Mouse (Mus musculus): ENCODE results near the gene Nrgn.

Gene Nrgn

DNA sequence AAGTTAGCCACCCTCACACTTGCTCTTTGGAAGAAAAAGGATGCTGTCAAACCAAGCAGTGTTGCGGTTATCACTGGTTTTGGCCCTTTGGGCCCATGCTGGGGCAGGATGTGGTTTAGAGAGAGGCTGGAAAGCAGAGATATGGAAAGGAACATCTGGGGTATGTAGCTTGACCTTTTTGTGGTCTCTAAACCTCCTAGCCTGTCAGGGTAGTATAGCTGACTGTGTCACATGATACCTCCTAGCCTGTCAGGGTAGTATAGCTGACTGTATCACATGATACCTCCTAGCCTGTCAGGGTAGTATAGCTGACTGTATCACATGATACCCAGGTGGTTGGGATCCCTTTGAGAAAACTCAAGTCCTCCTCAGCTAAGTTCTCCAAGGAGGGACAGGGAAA is 1.6 kb upstream of the Nrgn start:
- DNase-seq: no peak

DNA sequence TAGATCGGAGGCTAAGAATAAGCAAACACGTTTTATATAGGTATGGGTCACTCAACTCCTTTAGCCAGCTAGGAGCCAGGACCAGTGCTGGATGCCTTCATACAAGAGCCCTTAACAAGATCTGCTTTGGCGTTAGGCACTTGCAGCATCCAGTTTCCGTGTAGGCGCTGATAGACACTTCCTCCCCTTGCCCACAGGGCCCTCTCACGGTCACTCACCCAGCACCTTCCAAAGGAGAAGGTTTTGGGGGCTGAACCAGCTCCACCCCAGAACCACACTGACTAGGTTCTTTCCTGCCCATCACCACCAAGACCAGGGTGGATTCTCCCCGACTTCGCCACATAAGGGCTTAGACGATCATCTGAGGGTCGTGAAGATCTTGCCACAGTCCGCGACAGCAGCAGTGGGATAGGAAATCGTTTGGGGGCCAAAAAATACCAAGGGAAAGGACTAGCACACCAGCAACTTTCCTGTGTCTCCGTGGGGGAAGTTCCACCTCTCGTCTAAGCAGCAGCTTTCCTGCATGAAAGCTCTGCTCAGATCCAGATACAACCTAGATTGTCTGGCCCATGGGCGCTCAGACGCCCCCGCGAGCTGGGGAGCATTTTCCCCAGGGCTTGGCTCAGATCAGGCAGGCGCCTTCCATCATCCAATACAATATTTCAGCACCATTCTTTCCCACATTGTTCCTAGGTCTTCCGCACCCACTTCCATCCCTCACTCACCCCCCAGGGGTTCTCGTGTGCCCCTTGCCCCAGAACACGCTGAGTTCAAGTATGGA is 763 bp downstream of the Nrgn start:
- DNase-seq: no peak

DNA sequence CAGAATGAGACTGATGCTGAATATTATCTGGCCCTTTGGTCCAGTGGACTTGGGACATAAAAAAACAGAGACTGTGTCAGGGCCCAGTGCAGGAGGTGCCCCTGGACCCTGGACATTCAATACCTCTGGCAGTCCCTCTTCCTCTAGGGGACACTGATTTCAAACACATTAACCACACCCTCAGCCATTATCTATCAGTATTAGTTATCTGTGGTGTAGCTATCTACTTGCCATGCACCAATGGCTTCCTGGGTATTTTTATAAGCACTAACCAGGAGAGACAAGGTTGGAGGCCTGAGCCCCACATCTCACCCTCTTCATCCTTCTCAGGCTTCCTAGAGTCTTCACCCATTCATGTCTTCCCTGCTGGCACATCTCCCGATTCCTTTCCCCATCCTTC is 2.3 kb downstream of the Nrgn start:
- no peak for DNase-seq

DNA sequence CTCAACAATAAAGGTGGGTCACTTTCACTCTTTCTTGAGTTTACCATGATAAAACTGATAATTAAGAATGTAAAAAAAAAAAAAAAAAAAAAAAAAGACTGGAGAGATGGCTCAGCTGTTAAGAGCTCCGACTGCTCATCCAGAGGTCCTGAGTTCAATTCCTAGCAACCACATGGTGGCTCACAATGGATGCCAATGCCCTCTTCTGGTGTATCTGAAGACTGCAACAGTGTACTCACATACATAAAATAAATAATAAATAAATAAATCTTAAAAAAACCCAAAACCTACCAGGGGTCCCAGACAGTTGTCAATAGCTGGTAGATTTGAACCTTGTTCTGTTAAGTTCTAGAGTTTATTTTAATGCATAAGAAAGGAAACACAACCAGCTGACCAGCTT is 5.8 kb downstream of the Nrgn start:
- DNase-seq: no peak

DNA sequence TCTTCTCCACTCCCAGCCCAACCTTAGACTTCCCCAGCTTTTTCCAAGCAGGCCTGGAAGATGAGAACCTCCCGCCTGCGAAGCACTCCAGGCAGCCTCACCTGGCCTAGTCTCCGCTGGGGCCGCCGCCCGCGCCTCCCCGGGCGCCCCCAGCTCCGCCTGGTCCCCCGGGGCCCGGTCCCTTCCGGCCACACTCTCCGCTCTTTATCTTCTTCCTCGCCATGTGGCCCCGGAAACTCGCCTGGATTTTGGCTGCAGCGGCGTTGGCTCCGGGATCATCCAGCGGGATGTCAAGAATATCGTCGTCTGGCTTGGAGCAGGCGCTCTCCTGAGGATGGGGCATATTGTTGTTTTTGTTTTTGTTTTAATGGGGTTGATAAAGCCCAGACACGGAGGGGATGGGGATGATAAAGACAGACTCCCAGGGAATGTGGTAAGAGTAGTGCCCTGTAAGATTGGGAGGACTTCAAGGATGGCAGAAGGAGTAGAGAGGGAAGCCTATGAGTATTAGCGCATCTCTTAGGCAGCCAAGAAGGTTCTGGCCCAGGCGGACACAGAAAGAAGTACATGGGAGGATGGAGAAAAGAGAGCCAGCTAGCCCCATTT is 6.8 kb downstream of the Nrgn start:
- no peak for DNase-seq

DNA sequence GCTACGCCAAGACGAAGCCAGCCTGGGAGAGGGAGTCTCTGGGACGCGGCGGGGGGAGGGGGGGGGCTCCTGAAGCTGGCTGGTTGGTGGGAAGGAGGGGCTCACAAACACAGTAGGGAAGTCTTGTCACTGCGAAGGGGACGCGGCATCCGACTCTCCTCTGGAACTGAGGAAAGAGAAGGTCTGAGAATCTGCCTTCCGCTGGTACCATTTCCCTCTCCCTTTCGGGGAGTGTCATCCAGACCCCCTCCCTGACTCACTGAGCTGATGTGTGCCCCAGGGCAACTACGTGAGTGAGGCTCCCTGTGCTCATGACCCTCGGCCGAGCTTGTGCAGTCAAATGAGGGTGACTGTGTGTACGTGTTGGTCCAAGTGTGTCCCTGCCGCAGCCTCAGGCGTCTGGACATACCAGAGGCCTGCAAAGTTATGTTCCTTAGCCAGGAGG is 7.5 kb downstream of the Nrgn start:
- DNase-seq: no peak

DNA sequence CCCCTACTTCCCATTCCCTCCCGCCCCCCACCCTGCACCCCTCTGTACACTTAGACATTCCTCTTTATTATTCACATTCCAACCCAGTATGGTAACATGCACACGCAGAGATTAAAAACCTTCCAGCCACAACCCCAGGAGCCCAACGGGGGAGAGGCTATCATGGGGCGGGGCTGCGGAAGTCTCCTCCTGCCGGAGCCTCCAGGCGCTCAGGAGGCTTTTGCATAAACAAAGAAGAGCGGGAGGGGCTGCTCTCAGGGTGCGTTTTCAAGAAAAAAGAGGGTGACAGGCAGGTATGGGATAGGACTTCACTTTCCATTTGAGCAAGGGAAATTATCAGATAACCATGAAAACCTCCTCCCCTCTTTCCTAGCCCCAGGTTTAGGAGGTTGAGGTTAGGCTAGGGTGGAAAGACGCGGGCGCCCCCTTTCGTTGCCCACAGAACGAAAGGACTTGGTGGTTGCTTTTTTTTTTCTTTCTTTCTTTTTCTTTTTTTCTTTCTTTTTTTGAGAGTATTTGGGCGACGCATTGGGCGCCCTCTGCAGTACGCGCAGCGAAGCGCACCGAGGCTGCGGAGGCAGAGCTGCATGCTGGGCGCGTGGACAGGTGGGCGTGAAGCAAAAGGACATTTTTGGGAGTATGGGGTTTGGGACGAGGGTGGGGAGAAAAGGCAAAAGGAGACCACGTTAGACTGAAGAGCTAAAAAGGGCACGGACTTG is 8.1 kb downstream of the Nrgn start:
- DNase-seq: peak; percentile 60 to 68

DNA sequence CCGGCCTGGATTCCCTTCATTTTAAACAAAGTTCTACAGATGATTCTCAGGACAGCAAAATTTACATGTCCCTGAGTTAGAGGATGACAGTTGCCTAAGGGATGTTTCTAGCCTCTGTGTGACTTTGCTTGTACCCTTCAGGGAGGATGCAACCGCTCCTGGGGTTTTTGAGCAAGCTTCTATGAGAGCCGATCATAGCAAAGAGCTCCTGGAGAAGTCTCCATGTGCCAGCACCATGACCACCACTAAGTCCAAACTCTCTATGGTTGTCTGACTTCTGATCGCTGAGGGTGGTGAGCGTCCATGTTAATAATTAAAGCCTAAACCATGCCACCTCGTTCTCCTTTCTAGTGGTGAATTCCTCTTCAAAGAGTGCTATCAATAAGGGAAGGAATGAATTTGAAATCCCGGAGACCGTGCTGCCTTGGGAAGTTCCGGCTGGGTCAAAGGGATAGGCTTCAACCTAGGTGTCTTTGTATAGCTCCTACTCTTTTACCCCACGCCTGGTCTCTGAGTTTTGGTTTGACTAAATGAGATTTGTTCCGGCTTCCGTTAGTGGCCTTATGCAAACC is 8.7 kb downstream of the Nrgn start:
- no peak for DNase-seq

DNA sequence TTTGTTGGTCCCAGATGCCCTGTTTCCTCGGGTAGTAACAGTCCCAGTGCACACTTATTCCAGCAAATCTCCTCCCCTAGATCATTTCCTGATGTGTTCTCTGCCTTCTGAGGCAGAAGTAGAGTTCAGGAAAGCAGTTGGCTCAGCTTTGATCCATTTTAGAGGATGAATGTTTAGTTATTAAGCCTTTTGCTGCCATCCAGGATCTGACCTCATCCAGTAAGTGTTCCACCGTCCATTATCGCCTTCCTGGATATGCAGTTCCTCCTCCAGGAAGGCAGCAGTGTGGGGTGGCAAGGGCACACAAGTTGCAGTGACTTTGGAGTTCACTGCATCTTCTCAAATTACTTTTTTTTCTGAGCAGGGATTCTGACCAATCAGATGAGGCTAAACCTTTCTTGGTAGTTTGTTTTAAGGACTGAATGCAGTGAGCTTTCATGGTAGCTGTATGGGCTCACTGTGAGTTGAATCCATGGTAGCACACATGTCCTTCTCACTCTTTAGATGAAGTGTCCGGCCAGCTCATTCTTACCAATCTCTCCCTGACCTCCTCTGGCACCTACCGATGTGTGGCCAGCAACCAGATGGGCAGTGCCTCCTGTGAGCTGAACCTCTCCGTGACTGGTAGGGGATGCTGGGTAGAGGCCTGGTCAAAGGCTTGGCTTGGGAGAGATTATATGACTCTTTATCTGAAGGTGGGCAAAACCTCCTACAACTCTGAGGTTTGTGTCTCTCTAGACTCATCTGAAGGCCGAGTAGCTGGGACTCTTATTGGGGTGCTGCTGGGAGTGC is 10.7 kb downstream of the Nrgn start:
- no peak for DNase-seq

DNA sequence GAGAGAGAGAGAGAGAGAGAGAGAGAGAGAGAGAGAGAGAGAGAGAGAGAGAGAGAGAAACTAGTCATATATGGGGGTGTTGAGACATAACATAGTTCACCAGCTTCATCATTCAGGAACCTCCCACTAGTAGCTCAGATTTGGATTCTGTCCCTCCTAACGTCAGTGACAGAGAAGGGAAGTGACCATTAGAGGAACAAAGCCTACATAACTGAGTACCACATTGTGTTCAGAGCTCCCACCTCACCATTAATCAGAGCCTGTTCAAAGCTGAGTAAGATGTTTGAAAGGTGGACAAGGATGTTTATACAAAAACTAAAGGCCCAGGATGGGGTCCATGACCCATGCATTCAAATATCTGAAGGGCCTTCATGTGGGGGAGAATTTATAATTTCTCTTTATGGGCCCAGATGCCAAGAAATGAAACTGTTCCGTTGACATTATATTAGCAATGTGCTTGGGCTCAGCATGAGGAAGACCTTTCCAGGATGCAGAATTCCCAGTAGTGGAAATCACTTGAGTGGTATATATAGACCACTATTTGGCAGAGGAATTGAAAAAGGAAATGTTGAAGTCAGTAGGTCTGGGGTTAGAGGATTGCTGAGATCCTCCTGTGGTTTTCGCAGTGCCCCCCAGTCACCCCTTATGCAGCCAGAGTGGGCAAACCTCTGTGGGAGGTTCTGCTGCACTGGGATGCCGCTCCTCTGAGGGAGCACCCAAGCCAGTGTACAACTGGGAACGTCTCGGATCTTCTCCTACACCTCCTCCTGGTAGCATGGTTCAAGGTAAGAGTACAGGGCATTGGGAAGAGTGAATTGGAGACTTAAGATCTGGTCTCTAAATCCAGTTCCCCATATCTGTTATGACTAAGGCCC is 11.8 kb downstream of the Nrgn start:
- DNase-seq: no peak

DNA sequence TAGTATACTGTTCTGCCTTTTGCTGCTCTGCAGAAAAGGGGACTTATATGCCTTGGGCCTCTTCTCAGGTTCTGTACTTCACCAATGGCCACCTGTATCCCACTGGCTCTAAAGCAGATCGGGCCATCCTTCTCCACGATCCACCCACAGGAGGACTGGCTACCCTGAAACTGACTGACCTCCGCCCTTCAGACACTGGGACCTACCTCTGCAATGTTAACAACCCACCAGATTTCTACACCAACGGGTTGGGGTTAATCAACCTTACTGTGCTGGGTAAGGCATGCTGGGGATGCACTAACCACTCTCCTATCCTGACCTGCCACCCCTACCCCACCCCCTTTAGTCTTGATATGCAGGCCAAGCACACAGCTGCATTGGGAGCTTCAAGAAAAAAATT is 12.5 kb downstream of the Nrgn start:
- no peak for DNase-seq

DNA sequence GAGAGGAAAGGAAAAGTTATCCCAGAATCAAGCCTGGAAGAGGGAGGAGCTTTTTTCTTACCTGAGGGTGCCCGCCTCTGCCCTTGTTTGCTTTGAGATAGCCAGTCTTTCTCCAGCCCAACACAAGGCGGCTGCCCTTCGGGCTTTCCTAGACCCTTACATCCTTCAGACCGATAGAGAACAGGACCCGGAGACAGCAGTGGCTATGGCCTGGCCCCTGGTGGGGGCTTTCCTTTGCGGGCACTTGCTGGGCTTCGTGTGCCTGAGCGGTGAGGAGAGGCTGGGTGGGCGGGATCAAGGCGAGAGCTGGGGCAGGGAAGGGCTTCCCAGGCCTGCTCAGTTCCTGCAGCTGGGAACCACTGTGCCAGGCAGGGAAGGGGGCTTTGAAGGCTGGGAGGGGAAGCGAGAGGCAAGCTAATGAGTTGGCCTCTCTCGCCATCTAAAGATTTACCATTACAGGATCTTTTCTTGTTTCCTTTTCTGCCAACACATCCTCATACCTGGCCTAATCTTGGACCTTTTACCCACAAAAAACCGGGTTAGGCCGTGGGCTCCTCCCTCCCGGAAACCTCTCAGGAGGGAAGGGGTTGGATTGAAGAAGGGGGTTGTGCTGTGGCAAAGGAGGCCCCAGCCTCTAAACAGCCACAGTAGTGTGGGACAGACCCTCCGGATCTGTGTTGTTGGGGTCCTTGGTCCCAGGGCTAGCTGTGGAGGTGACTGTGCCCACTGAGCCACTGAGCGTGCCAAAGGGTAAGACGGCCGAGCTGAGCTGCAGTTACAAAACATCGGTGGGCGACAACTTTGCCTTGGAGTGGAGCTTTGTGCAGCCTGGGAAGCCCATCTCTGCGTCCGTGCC is 13.3 kb downstream of the Nrgn start, which contains the start of gene Vsig2:
Vsig2 (plus strand) TSS at position 86 of the 856 bp plus-strand sequence.
- no peak for DNase-seq

DNA sequence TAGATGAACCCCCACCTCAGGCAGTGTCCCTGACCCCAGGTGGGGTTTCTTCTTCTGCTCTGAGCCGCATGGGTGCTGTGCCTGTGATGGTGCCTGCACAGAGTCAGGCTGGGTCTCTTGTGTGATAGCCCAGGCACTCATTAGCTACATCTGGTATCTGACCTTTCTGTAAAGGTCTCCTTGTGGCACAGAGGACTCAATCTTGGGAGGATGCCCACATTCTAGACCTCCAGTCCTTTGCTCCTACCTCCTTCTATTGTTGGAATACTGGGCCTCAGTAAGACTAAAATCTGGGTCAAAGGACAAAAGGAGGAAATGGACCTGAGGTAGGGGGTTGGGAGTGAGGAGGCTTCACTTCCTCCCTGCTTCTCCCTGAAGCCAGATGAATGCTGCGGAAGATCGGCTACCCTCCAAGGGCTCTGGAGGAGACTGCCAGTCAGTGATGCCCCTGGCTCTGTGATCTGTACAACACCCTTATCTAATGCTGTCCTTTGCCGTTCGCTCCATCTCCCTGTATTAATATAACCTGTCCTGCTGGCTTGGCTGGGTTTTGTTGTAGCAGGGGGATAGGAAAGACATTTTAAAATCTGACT is 14.9 kb downstream of the Nrgn start:
- DNase-seq: no peak

DNA sequence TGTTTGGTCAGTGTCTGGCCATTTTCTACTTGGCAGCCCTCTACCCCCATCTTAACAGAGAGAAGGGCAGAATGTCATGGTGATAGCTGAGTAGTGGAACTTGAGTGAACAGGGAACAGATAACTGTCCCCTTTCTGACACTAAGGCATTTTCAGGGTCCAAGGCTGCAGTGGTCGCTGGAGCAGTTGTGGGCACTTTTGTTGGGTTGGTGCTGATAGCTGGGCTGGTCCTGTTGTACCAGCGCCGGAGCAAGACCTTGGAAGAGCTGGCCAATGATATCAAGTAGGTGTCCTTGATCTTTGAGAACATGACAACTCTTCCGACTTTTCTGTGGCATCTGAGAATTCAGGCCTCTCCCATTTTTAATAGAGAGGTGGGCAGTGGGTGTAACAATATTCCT is 15.9 kb downstream of the Nrgn start:
- DNase-seq: no peak

DNA sequence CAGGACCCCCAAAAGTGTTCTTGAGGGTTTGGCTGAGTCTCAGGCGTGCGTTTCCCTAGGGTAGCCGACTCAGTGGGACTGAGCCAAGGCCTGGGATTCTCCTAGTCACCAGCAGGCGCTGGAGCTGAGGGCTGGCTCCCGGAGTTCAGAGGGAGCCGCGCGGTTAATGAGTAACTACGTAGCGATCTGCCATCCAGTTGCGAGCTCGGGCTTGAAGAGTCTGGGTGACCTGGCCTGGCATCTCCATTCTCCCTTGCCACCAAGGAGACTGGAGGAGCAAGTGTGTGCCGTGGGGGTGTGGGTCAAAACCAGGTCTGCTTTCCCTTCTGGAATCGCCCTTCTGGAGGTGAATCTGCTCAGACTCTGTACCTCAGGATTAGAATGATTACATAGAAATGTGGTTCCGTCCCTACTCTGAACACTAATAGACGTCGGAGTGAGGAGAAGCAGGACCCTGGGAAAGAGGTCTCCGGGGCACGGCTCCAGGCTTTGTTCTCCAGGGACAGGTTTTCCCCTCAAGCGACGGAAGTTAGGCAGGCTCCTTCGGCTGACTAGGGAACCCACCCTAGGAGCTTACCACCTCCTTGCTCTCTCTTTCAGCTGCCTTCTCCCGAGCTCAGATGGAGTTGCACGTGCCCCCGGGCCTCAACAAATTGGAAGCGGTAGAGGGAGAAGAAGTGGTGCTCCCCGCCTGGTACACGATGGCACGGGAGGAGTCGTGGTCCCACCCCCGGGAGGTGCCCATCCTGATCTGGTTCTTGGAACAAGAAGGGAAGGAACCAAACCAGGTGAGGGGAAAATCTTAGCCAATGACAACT is 21.6 kb downstream of the Nrgn start:
- DNase-seq: no peak

DNA sequence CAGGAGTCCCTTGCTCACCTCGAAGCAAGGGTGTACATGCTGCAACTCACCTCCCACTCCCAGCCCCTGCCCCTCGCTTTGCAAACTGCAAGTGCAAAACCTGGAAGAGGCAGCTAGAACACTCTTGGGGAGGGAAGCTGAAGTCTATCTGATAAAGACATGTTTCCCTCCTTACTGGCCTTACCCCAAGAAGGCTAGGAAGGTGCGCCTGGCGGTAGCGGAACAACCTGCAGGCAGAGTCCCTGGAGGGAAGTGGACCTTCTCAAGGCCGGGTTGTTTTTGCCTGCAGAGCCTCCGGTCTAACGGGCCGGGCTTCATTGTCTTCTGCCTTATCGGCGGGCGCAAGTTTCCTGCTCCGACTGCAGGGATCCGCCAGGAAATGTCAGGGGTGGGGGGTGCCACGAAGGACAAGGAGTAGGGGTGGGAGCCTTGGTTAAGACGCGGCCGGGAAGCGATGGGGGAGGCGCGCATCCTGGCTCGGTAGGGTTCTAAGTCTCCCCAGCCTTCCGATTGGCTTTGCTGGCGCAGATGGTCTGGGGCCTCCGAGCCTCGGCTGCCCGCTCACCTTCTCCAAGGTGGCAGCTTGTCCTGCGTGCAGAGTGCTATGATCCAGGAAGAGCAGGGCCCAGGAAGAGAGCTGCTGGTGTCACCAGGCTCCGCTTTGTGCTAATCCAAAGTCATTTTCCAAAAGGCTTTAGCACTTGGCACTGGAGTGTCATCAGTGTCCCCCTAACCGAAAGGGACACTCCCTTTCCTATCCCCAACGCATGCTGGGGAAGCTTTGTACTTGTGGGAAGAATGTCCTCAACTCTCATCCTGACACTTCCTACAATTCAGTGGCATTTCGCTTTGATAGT is 22.4 kb downstream of the Nrgn start:
- no peak for DNase-seq

DNA sequence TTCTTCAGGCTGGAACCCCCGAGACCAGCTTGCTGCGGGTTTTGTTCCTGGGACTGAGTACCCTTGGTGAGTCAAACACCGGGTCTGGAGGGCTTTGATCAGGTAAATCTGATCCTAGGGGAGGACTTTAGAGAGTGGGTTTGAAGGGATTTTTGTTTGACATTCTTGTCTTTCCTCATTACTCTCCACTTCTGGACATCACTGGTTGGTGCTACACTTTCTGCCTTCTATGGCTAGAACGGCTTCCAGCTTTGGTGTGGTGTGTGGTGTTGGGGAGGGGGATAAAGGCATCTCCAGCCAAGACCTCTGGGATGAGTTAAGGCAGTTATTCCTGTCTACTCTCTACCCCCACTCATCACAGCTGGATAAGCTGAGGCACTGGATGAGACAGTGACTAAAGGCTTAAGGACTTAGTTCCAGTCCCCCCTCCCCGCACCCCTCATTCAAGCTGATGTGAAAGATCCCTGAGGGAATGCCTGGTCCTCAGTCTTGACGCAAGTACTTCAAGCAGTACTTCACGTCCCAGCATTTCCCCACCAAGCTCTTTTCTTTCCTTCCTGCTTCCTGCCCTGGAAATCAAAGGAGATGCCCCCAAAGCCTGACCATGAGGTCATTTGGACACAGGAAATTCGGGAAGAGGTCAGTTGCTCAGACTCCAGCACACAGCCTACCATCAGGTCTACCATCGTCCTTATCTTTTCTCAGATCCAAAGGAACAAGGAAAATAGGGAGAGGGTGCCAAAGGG is 24.3 kb downstream of the Nrgn start:
- no peak for DNase-seq
